Mouse (Mus musculus) lung, adult 2 months (tissue): ENCODE measurements at regions not wholly inside any gene's neighbourhood (a gene's known extent, or its start where the extent isn't known, plus 50 kb on each side); places are given as distances from the start of the nearest gene placed in this dataset.

ENCODE experiments used
- DNase-seq: peaks from one replicate; pipeline ENCODE4 v3.0.0; 2022
- H3K4me1 ChIP-seq: fragments of 200-500 bp; 2 replicates; pipeline ENCODE4 v1.6.1; 2011; ENCODE audit warnings: low read length; ENCODE audit not compliant: control insufficient read depth, insufficient read depth
- H3K4me3 ChIP-seq: fragments of 200-500 bp; replicated peaks from 2 replicates; pipeline ENCODE3; 2011; ENCODE audit warnings: low read depth, mild to moderate bottlenecking, control low read depth, low read length; ENCODE audit errors: extremely low read depth
- CTCF ChIP-seq: fragments of 200-500 bp; IDR thresholded peaks from 2 replicates; pipeline ENCODE4 v1.5.1; 2011; ENCODE audit warnings: mild to moderate bottlenecking, low read length, control low read depth; ENCODE audit not compliant: insufficient read depth
- POLR2A ChIP-seq: fragments of 200-500 bp; IDR thresholded peaks from 2 replicates; pipeline ENCODE4 v1.6.1; 2011; ENCODE audit warnings: low read depth, mild to moderate bottlenecking, control low read depth, low read length, borderline replicate concordance; ENCODE audit errors: extremely low read depth
- WGBS: fragments of 180-500 bp; shearing (Covaris S2); methylation state at CpG from one replicate; pipeline ENCODE4 v1.1.7; 2018; 5-methylcytosine and 5-hydroxymethylcytosine counted together

DNA sequence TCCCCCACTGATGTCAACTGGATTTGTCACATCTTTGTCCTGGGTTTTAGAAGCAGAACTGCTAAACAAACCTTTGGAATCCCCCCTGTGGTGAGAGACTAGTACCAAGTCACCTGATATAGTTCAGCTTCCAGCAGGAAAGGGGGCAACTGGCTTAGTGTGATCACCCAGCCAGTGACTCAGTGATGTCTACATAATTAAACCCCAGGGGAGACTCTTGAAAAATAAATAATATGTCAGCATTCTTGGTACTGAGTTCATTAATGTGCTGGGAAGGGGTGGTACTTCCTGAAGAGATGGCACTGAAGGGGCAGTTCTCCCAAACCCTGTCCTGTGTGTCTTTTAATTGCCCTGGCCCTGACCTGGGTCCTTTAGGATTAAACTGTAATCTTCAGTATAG, 166.5 kb upstream of the Camk1g start:
- no peaks in the 10 kb centered on the region for H3K4me1 ChIP-seq
- no peak for TF ChIP-seq CTCF
- TF ChIP-seq POLR2A: no peak
- no peak for DNase-seq

DNA sequence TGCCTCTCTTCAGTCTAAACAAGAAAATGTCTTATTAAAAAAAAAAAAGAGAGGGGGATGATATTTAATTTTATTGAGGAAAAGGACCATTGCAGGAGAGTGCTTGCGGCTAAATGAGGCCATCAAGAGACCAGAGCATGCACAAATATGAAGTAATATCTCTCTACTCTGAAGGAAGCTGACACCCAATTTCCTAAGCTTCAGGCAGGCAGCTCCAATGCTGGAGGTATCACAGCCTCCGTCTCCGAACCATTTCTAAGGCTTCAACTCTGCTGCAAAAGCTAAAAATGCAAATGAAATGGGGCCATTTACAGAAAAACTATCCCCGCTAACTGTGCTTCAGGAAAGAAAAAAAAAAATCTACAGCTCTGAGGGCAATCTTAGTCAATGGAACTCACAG, 164.4 kb upstream of the Camk1g start:
- no peak overlapping the region for H3K4me3 ChIP-seq
- WGBS: 83% methylated on average over 4 of the region's 4 CpGs
- no peaks in the 10 kb centered on the region for H3K4me1 ChIP-seq
- DNase-seq: no peak
- no peak for TF ChIP-seq CTCF
- no peak for TF ChIP-seq POLR2A

More for the DNA sequence above, 166.5 kb upstream of the Camk1g start:
- no peak overlapping the region for H3K4me3 ChIP-seq

DNA sequence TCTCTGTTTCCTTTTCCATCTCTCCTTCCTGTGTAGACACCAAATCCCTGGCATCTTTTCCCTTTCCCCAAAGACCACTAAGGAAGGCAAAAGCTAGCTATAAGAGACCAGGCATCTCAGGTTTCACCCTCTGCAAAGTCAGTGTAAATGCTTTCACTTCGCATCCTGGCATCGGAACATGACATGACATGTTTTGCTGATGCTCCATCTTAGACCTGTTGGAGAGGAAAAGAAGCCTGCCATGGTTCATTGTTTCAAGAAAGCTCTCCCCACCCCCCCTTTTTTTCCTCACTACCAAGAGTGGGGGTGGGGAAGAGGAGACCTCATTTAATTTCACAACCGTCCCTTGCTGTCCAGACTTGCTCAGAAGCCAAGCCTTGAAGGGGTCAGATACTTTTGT, 156.4 kb upstream of the Camk1g start:
- no peak overlapping the region for H3K4me3 ChIP-seq
- no peaks in the 10 kb centered on the region for H3K4me1 ChIP-seq
- WGBS: 54% methylated on average over 3 of the region's 3 CpGs
- DNase-seq: no peak
- no peak for TF ChIP-seq POLR2A
- TF ChIP-seq CTCF: no peak

DNA sequence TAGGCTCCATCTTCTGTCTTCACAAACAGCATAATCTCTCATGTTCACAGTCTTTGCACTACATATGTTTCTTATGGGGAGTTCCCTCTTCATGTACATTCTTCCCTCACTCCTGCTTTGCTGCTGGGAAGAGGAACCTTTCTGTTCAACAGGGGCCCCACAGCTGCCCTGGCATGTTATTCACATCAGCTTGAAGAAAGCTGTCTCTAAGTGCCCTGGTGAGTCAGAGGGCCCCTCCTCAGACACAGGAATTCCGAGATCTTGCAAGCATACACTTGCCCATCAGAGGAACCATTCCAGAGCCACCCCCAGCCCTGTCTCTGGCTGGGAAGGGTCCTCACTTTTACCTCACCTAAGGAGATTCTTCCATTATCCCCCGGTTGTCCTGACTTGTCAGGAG, 151.9 kb upstream of the Camk1g start:
- no peaks in the 10 kb centered on the region for H3K4me1 ChIP-seq

DNA sequence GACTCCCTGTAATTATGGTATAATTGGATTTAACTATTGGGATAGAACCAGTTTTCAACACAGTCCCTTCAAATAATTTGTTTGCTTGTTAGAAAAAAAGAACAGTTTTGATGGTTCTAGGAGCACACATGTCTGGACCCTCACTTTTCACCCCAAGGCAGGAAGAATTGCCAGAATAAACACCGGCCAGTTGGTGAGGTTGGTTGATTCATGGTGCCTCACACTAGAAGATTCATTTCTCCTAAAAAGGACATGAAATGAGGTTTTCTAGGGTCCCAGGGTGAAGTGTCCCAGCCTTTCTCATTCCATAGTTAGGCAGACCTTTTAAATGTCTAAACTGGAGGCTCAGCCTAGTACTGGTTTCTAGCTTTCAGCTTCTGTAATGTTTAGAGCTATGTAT, 148.7 kb upstream of the Camk1g start:
- H3K4me1 ChIP-seq: no peaks in the 10 kb centered on the region; the same call in 1 of the 2 replicates
- DNase-seq: no peak
- no peak overlapping the region for H3K4me3 ChIP-seq
- TF ChIP-seq POLR2A (no peak), CTCF (no peak)
- WGBS: 62% methylated on average over 1 of the region's 1 CpGs

More for the DNA sequence above, 151.9 kb upstream of the Camk1g start:
- 62% methylated on average over 2 of the region's 2 CpGs for WGBS
- no peak overlapping the region for H3K4me3 ChIP-seq
- no peak for DNase-seq
- TF ChIP-seq CTCF (no peak), POLR2A (no peak)

DNA sequence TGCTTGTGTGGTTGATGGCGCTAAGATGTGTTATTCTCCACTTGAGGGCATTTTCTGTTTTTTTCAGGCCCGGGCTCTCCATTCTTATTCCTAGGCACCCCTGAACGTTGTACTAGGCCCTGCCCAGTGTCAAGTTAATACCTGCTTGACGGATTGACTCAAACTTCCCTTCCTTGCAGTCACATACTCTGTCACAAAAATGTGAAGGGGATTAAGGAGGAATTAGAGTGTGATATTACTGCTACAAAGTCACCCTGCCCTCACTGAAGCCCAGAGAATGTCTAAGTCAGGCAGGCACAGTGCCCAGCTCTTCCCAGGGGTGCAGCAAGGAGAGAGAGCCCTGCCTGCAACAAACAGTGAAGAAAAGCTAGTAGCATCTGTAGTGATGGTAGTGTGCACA, 147.9 kb upstream of the Camk1g start:
- Histone ChIP-seq H3K4me1 (no peaks in the 10 kb centered on the region; the same call in 1 of the 2 replicates), H3K4me3 (no peak overlapping the region)
- no peak for TF ChIP-seq CTCF
- no peak for TF ChIP-seq POLR2A
- DNase-seq: no peak
- WGBS: 72% methylated on average over 4 of the region's 4 CpGs

DNA sequence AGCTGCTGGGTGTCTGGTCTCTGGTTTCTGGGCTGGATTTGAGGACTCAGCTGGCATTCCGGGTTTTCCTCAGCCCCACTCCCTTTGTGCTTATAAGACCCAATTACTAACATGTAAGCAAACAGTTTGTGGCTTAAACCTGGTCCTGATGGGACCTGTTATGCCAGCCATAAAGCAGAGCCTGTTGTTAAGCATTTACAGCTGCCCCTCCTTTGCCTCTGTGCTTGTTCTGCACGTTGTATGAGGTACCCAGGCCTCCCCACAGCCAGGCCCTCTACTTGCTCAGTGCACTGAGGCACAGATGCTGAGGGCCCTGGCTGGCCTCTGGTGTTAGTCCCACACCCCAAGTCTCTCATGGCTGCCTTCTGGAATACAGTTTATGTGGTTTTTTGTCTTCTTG, 147.2 kb upstream of the Camk1g start:
- H3K4me3 ChIP-seq: no peak overlapping the region
- TF ChIP-seq POLR2A (no peak), CTCF (no peak)

DNA sequence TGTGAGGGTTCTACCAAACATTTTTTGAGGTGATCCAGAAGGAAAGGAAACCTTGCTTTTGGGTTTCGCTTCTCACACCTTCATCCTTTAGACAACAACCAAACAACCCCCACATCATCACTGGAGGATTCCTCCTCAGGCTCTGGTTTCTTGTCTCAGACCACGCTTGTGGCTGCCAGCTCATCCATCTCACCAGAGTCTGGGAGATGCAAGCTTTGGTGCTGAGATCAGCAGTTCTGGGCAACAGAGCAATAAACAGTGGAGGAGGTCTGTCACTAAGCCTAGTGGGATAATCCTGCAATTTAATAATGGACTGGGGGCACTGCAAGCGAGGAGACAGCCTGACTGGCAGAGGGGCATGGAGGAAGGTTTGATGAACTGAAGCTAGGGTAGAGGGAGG, 146.3 kb upstream of the Camk1g start:
- DNase-seq: no peak
- Histone ChIP-seq H3K4me1 (no peaks in the 10 kb centered on the region; the same call in 1 of the 2 replicates), H3K4me3 (no peak overlapping the region)
- 71% methylated on average over 3 of the region's 3 CpGs for WGBS
- TF ChIP-seq CTCF (no peak), POLR2A (no peak)

More for the DNA sequence above, 147.2 kb upstream of the Camk1g start:
- WGBS: 83% methylated on average over 2 of the region's 2 CpGs
- no peaks in the 10 kb centered on the region; the same call in 1 of the 2 replicates for H3K4me1 ChIP-seq
- no peak for DNase-seq

DNA sequence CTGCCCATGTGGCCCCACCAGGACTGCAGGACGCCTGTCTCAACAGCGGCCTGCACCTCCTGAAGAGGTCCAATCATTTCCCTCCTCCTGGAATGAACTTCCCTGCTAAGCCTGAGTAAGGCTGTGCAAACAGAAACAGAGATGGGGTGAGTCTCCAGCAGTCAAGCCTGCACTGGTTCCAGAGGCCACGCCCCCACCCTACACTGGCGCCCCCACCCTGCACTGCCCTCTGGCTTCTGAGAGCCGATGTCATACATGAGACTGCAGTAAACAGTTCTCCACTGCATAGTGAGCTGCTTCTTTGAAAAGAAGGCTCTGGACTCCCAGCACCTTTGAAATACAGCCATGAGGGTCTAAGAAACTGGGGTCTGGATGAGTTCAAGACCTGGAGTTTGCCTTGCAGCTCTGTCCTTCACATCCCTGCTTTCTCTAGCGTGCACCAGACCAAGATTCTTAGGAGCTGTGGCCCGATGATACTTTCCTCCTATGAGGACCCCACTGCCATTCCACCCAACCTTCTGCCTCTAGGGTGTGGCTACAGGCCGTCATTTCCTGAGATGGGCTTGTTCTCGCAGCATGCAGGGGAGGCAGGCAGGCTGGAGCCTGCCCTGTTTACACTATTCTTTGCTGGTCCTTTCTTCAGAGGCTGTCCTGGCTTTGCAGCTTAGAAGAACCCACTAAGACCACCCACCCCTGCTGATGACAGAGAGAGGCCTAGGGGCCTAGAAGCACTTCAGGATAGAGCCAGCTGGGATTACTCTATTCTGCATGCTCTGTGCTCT, 144.0 kb upstream of the Camk1g start:
- no peak for DNase-seq
- Histone ChIP-seq H3K4me1 (no peaks in the 10 kb centered on the region; the same call in 1 of the 2 replicates), H3K4me3 (no peak overlapping the region)
- 35% methylated on average over 9 of the region's 9 CpGs for WGBS
- TF ChIP-seq CTCF (no peak), POLR2A (no peak)

DNA sequence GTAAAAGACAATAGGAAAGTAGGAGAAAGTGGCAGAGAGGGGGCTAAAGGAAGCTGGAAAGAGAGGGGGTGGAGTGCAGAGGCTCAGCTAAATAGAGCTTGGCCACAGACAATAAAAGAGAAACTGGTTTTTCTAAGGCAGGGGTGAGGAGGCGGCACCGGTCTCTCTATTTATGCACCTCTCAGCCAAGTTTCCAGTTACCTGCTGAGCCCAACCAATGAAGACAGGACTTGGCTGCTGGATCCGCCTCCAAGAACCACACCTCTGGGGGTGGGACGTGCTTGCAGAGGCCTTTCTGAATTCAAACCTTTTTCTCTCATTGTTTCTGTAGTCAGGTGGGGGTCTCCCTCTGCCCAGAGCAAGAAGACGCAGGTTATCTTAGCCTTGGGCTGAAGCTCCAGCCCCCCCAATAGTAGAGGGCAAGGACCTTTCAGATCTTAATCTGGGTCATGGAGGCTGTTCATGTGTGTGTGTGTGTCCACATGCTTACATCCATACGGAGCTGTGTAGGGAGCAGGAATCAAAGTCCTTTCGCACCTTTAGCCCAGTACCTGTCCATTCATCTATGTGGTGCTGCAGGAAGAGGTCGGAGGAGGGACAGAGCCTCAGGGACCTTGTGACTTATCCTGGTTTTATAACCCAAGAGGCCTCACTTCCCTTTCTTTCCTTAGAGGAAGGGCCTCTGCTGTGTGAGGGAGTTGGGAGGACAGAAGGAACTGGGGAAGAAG, 140.1 kb upstream of the Camk1g start:
- Histone ChIP-seq H3K4me3 (no peak overlapping the region), H3K4me1 (no peaks in the 10 kb centered on the region; the same call in 1 of the 2 replicates)
- WGBS: 60% methylated on average over 8 of the region's 8 CpGs
- DNase-seq: peak; percentile 28
- TF ChIP-seq CTCF (no peak), POLR2A (no peak)
